Mouse (Mus musculus): ENCODE data around the gene Srms. TPM values are rescaled to one million over a fixed set of nuclear protein-coding genes. Genes with fewer than 3 reads are reported as not detected.
A peak's percentile ranks its signal among the peaks of the same experiment; 100 is the strongest.

The Srms gene
- polyA plus RNA-seq, 1 experiment from 2014 or later = 0.29 TPM

DNA sequence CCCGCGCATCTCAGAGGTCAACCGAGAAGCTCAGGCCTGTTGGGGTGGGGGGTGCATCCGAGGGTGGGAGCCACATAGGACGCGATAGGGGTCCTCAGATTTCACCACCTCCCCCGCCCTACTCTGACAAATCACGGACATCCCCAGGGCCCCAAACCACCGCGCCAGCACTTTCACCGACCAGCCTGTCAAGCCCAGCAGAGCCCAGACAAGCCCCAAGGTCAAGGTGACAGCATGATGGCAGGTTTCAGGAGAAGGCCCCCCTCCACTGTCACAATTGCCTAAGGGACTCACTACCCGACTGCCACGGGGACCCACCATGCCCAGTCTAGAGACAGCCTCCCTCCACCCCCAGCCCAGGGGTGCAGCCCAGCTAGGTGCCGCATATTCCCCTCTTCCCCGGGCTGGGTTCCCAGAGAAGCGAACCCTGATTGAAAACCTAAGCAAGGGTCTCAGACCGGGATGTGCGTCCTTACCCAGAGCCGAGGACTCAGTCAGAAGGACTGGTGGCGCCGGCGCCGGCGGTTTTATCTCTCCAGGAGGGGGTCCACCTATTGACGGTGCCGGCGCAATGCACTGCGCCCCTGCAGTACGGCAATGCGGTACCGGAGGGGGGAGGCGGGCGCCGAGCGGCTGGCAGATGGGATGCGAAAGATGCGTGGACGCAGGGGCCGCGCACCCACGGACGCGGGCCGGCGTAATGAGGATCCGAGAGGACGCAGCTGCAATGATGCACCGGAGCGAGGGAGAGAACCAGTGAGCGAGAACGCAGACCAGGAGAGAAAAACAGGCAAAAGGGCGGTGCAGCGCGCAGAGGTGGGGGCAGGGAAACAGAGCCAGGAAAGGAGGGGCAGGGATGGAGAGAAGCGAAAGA, 56.5 kb downstream of the Srms start, which contains the start of gene Eef1a2:
TSS of gene Eef1a2 (minus strand) at position 767 of the 874 bp plus-strand sequence.
- Histone ChIP-seq H3K9ac (ENCODE audit: low read depth, low read length) (peak within 1 kb of the TSS; percentile 73), H3K9me3 (replicated peaks; ENCODE audit: control insufficient read depth, low read length) (no peaks in the 10 kb centered on the region), H3K4me2 (peak within 1 kb of the TSS; percentile 71), H3K27me3 (ENCODE audit: control insufficient read depth, insufficient read depth, low read length) (peaks cover 34% of the 10 kb centered on the region), H3K27ac (ENCODE audit: low read depth, low read length) (peak within 1 kb of the TSS; percentile 64), H3K4me3 (ENCODE audit: low read depth, low read length) (peak within 1 kb of the TSS; percentile 45), H3K4me1 (ENCODE audit: control insufficient read depth, insufficient read depth, low read length) (peaks cover 37% of the 10 kb centered on the region), H3K36me3 (ENCODE audit: control insufficient read depth, insufficient read depth, low read length) (no peaks in the 10 kb centered on the region)
- ATAC-seq (replicated peaks; ENCODE audit: insufficient number of reproducible peaks, low FRiP score, low TSS enrichment) = no peak
- 3% methylated on average over 55 of the region's 55 CpGs for WGBS (ENCODE audit: insufficient replicate concordance)

DNA sequence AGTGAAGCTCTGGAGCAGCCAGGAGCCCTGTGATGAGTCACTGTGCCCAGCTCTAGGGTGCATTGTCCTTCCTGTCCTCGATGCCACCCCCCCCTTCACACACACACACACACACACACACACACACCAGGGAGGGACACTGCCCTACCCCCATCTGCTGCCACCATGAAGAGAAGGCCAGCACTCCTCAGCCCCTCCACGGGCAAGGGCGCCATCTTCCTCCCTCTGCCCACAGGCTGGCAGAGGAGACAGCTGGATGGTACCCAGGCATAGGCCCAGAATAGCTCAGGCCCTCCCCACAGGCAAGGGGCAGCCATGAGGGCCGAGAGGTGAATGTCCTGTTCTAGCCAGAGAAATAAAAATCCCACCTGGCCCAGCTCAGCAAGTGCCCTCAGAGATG, 57.2 kb downstream of the Srms start:
- peak overlapping the region; percentile 71 for H3K4me2 ChIP-seq
- H3K4me1 ChIP-seq (ENCODE audit: control insufficient read depth, insufficient read depth, low read length) = peaks cover 37% of the 10 kb centered on the region
- 54% methylated on average over 4 of the region's 4 CpGs for WGBS (ENCODE audit: insufficient replicate concordance)
- H3K27ac ChIP-seq (ENCODE audit: low read depth, low read length) = peak overlapping the region; percentile 64; the same call in 1 of the 2 replicates
- H3K36me3 ChIP-seq (ENCODE audit: control insufficient read depth, insufficient read depth, low read length) = no peaks in the 10 kb centered on the region
- peak overlapping the region; percentile 45 for H3K4me3 ChIP-seq (ENCODE audit: low read depth, low read length)
- peaks cover 38% of the 10 kb centered on the region for H3K27me3 ChIP-seq (ENCODE audit: control insufficient read depth, insufficient read depth, low read length)
- ATAC-seq (replicated peaks; ENCODE audit: insufficient number of reproducible peaks, low FRiP score, low TSS enrichment) = no peak
- H3K9ac ChIP-seq (ENCODE audit: low read depth, low read length) = peak overlapping the region; percentile 73
- H3K9me3 ChIP-seq (replicated peaks; ENCODE audit: control insufficient read depth, low read length) = no peaks in the 10 kb centered on the region

Other genes starting within 250 kb of the Srms start
- gene Arfgap1, start 246.0 kb downstream of the Srms start, polyA plus RNA-seq (2014; fragmentation: Nextera tagmentation; extraction: Ambion mirVana) = 59.3 and 68.9 TPM in 2 replicates
- gene Col20a1, start 226.7 kb downstream of the Srms start, polyA plus RNA-seq (2014; fragmentation: Nextera tagmentation; extraction: Ambion mirVana) = 0.17 and 0.30 TPM in 2 replicates
- 0.28 and 0.70 TPM in 2 replicates for gene Chrna4, start 169.6 kb downstream of the Srms start, polyA plus RNA-seq (2014; fragmentation: Nextera tagmentation; extraction: Ambion mirVana)
- gene Kcnq2, start 77.9 kb downstream of the Srms start, polyA plus RNA-seq (2014; fragmentation: Nextera tagmentation; extraction: Ambion mirVana) = 0.17 and 0.30 TPM in 2 replicates
- 4.6 and 5.7 TPM in 2 replicates for gene Eef1a2, start 56.2 kb downstream of the Srms start, polyA plus RNA-seq (2014; fragmentation: Nextera tagmentation; extraction: Ambion mirVana)
- gene Ppdpf, start 25.9 kb downstream of the Srms start, polyA plus RNA-seq (2014; fragmentation: Nextera tagmentation; extraction: Ambion mirVana) = 187 and 214 TPM in 2 replicates
- not detected in 2 replicates for gene Ptk6, start 10.4 kb downstream of the Srms start, polyA plus RNA-seq (2014; fragmentation: Nextera tagmentation; extraction: Ambion mirVana)
- gene Fndc11, start 6.8 kb upstream of the Srms start, polyA plus RNA-seq (2014; fragmentation: Nextera tagmentation; extraction: Ambion mirVana) = 0.13 TPM in 1 of 2 replicates, not detected in the other
- gene Helz2, start 28.8 kb upstream of the Srms start, polyA plus RNA-seq (2014; fragmentation: Nextera tagmentation; extraction: Ambion mirVana) = 1.2 and 1.3 TPM in 2 replicates
- gene Gmeb2, start 74.8 kb upstream of the Srms start, polyA plus RNA-seq (2014; fragmentation: Nextera tagmentation; extraction: Ambion mirVana) = 9.1 TPM in 2 replicates
- gene Stmn3, start 101.3 kb upstream of the Srms start, polyA plus RNA-seq (2014; fragmentation: Nextera tagmentation; extraction: Ambion mirVana) = 0.52 and 0.83 TPM in 2 replicates
- gene Rtel1, start 106.6 kb upstream of the Srms start, polyA plus RNA-seq (2014; fragmentation: Nextera tagmentation; extraction: Ambion mirVana) = 33.3 and 34.8 TPM in 2 replicates
- gene Zgpat, start 151.7 kb upstream of the Srms start, polyA plus RNA-seq (2014; fragmentation: Nextera tagmentation; extraction: Ambion mirVana) = 21.7 and 27.3 TPM in 2 replicates
- gene Arfrp1, start 152.2 kb upstream of the Srms start, polyA plus RNA-seq (2014; fragmentation: Nextera tagmentation; extraction: Ambion mirVana) = 36.3 and 47.5 TPM in 2 replicates
- 11.2 and 13.8 TPM in 2 replicates for gene Lime1, start 166.9 kb upstream of the Srms start, polyA plus RNA-seq (2014; fragmentation: Nextera tagmentation; extraction: Ambion mirVana)
- 10.3 and 10.5 TPM in 2 replicates for gene Zbtb46, start 246.2 kb upstream of the Srms start, polyA plus RNA-seq (2014; fragmentation: Nextera tagmentation; extraction: Ambion mirVana)

Measured in heart, embryonic 11.5 days (tissue).